Mouse (Mus musculus): ENCODE measurements at regions not wholly inside any gene's neighbourhood (a gene's known extent, or its start where the extent isn't known, plus 50 kb on each side); places are given as distances from the start of the nearest gene placed in this dataset.

DNA sequence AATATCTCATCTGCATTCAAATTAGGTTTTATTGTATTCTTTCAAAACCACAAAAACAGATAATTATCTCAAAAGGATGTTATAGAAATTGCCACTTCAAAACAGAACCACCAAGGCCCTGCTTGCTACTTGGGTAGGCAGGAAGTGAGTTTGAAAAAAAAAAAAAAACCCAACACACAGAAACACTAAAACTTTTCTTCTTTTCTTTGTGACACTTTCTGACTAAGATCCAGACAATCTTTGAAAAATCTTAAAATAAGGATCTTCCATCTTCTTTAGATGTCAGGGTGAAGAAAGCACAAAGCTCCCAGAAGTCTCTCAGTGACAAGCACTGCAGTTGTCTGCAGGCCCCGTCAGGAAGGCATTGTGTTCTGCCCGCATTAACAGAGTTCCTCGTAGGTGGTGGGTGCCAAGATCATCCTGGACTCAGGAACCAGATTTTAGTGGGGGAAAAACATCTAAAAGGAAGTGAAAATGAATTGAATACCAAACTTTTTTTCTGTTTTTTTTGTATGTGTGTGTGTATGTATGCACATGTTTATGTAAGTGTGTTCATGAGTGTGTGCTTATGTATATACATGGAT, 154.0 kb downstream of the Dusp6 start:
- WGBS = 11% methylated on average over 3 of the region's 3 CpGs
- Histone ChIP-seq H3K4me2 (no peak overlapping the region), H3K4me1 (ENCODE audit: control insufficient read depth, insufficient read depth, low read length) (peaks cover 4% of the 10 kb centered on the region), H3K9me3 (ENCODE audit: control insufficient read depth, low read length) (no peaks in the 10 kb centered on the region), H3K36me3 (ENCODE audit: control insufficient read depth, insufficient read depth, low read length) (no peaks in the 10 kb centered on the region), H3K4me3 (ENCODE audit: low read depth, low read length) (no peak overlapping the region), H3K27me3 (ENCODE audit: control insufficient read depth, insufficient read depth, low read length) (no peaks in the 10 kb centered on the region), H3K9ac (ENCODE audit: low read length) (no peak overlapping the region), H3K27ac (ENCODE audit: low read depth, low read length) (no peak overlapping the region)
- DNase-seq (ENCODE audit: low spot score, missing footprints) (peak; percentile 79), ATAC-seq (ENCODE audit: low FRiP score) (no peak)

- DNase-seq (ENCODE audit: low spot score, missing footprints) = peak; percentile 82
- WGBS = 33% methylated on average over 7 of the region's 7 CpGs
Observed at GRCm38 (mm10) chr10:99417591-99417990, 154.6 kb downstream of the Dusp6 start.

DNA sequence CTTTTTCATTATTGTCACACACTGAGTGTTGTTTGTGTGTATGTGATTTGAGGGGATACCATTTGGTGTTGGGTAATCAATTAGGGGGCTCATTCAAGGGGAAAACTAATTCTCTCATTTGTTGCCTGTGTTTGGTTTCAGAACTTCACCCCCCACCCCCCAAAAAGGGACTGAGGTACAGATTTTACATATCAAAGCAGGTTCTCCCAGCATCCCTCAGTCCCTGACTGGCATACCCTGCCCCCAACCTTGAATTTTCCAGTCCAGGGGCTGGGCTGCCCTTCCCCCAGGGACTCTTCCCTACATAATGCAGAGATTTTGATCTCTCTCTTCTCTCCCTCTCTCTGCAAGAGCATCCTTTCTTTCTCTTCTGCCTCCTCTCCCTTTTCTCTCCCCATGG, 155.5 kb downstream of the Dusp6 start:
- ATAC-seq (ENCODE audit: low FRiP score) = no peak
- H3K9ac ChIP-seq (ENCODE audit: low read length) = no peak overlapping the region
- peaks cover 4% of the 10 kb centered on the region for H3K4me1 ChIP-seq (ENCODE audit: control insufficient read depth, insufficient read depth, low read length)
- no peak overlapping the region for H3K4me2 ChIP-seq
- H3K9me3 ChIP-seq (ENCODE audit: control insufficient read depth, low read length) = no peaks in the 10 kb centered on the region
- H3K4me3 ChIP-seq (ENCODE audit: low read depth, low read length) = no peak overlapping the region
- H3K36me3 ChIP-seq (ENCODE audit: control insufficient read depth, insufficient read depth, low read length) = no peaks in the 10 kb centered on the region
- DNase-seq (ENCODE audit: low spot score, missing footprints) = peak; percentile 67
- H3K27me3 ChIP-seq (ENCODE audit: control insufficient read depth, insufficient read depth, low read length) = no peaks in the 10 kb centered on the region
- H3K27ac ChIP-seq (ENCODE audit: low read depth, low read length) = no peak overlapping the region

More at GRCm38 (mm10) chr10:99417591-99417990, 154.6 kb downstream of the Dusp6 start:
- no peak overlapping the region for H3K9ac ChIP-seq (ENCODE audit: low read length)
- no peaks in the 10 kb centered on the region for H3K27me3 ChIP-seq (ENCODE audit: control insufficient read depth, insufficient read depth, low read length)
- H3K4me2 ChIP-seq = no peak overlapping the region
- ATAC-seq (ENCODE audit: low FRiP score) = peak; percentile 75
- no peaks in the 10 kb centered on the region for H3K9me3 ChIP-seq (ENCODE audit: control insufficient read depth, low read length)
- H3K4me1 ChIP-seq (ENCODE audit: control insufficient read depth, insufficient read depth, low read length) = peaks cover 4% of the 10 kb centered on the region
- H3K27ac ChIP-seq (ENCODE audit: low read depth, low read length) = no peak overlapping the region
- H3K36me3 ChIP-seq (ENCODE audit: control insufficient read depth, insufficient read depth, low read length) = no peaks in the 10 kb centered on the region
- H3K4me3 ChIP-seq (ENCODE audit: low read depth, low read length) = no peak overlapping the region

DNA sequence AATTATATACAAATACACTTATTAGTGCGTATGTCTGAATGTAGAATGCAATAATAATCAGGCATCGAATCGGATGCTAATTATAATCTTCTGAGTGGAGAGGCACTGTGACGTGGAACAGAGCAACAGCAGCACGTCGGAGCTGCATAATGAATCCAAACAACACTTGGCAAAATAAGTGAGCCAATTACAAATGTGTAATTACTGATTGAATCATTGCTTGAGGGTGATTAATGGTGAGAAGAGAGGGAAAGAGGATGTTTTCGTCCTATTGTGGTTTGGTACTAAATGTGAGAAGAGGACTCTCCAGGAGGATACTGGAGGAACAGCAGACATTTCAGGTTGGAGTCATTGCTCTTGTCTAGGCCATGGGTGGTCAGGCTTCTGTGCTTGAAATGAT, 156.5 kb downstream of the Dusp6 start:
- peaks cover 4% of the 10 kb centered on the region for H3K4me1 ChIP-seq (ENCODE audit: control insufficient read depth, insufficient read depth, low read length)
- no peak overlapping the region for H3K9ac ChIP-seq (ENCODE audit: low read length)
- H3K4me2 ChIP-seq = no peak overlapping the region
- DNase-seq (ENCODE audit: low spot score, missing footprints) = no peak
- ATAC-seq (ENCODE audit: low FRiP score) = no peak
- WGBS = 84% methylated on average over 7 of the region's 7 CpGs
- H3K4me3 ChIP-seq (ENCODE audit: low read depth, low read length) = no peak overlapping the region
- H3K36me3 ChIP-seq (ENCODE audit: control insufficient read depth, insufficient read depth, low read length) = no peaks in the 10 kb centered on the region
- H3K9me3 ChIP-seq (ENCODE audit: control insufficient read depth, low read length) = no peaks in the 10 kb centered on the region
- no peaks in the 10 kb centered on the region for H3K27me3 ChIP-seq (ENCODE audit: control insufficient read depth, insufficient read depth, low read length)
- no peak overlapping the region for H3K27ac ChIP-seq (ENCODE audit: low read depth, low read length)

DNA sequence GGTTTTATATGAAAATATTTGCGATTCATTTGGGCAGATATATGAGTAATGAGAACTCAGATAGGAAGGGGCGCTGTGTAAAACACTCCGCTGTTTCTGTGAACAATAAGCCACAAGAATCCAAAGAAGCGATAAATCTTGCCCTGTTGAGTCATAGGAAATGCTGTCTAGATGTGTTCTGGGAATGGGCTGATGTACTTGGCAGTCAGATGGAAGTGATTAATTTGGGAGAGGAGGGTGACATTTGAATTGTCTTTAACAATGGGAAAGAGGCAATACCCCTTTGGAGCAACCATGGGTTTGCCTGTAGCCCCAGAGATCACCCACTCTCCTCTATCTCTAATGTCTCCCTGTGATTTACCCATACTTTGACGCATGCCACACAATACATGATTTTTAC, 160.4 kb downstream of the Dusp6 start:
- H3K4me2 ChIP-seq = no peak overlapping the region
- peaks cover 4% of the 10 kb centered on the region for H3K4me1 ChIP-seq (ENCODE audit: control insufficient read depth, insufficient read depth, low read length)
- no peaks in the 10 kb centered on the region for H3K36me3 ChIP-seq (ENCODE audit: control insufficient read depth, insufficient read depth, low read length)
- no peak for ATAC-seq (ENCODE audit: low FRiP score)
- 90% methylated on average over 5 of the region's 5 CpGs for WGBS
- no peak overlapping the region for H3K27ac ChIP-seq (ENCODE audit: low read depth, low read length)
- H3K27me3 ChIP-seq (ENCODE audit: control insufficient read depth, insufficient read depth, low read length) = no peaks in the 10 kb centered on the region
- no peaks in the 10 kb centered on the region for H3K9me3 ChIP-seq (ENCODE audit: control insufficient read depth, low read length)
- no peak for DNase-seq (ENCODE audit: low spot score, missing footprints)
- no peak overlapping the region for H3K4me3 ChIP-seq (ENCODE audit: low read depth, low read length)
- no peak overlapping the region for H3K9ac ChIP-seq (ENCODE audit: low read length)

- no peak overlapping the region for H3K9ac ChIP-seq (ENCODE audit: low read length)
- no peak overlapping the region for H3K27ac ChIP-seq (ENCODE audit: low read depth, low read length)
- H3K9me3 ChIP-seq (ENCODE audit: control insufficient read depth, low read length) = no peaks in the 10 kb centered on the region
- no peak overlapping the region for H3K4me3 ChIP-seq (ENCODE audit: low read depth, low read length)
- no peak for ATAC-seq (ENCODE audit: low FRiP score)
- peak; percentile 14 for DNase-seq (ENCODE audit: low spot score, missing footprints)
- WGBS = 89% methylated on average over 4 of the region's 4 CpGs
- H3K4me1 ChIP-seq (ENCODE audit: control insufficient read depth, insufficient read depth, low read length) = no peaks in the 10 kb centered on the region
- no peaks in the 10 kb centered on the region for H3K36me3 ChIP-seq (ENCODE audit: control insufficient read depth, insufficient read depth, low read length)
- no peaks in the 10 kb centered on the region for H3K27me3 ChIP-seq (ENCODE audit: control insufficient read depth, insufficient read depth, low read length)
- H3K4me2 ChIP-seq = no peak overlapping the region
Observed at GRCm38 (mm10) chr10:99425265-99425664, 162.2 kb downstream of the Dusp6 start.

DNA sequence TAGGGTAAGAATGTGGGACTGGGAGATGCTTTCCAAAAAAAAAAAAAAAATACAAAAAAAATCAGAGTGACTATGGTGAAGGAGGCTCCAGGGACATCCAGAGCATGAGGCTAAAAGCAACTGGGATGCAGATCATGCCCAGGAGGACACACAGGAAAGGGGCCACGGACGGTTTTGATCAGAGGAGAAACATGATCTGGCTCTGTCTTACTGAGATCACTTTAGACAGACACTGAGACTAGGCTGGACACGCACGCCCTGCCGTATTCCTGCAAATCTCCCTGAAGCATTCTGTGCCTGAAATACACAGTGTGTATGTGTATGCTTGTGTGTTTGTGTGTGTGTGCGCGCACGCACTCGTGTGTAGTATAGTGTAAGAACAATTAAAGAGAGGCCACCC, 167.1 kb downstream of the Dusp6 start:
- H3K4me2 ChIP-seq = no peak overlapping the region
- DNase-seq (ENCODE audit: low spot score, missing footprints) (no peak), ATAC-seq (ENCODE audit: low FRiP score) (no peak)
- no peak overlapping the region for H3K9ac ChIP-seq (ENCODE audit: low read length)
- no peaks in the 10 kb centered on the region for H3K36me3 ChIP-seq (ENCODE audit: control insufficient read depth, insufficient read depth, low read length)
- H3K4me1 ChIP-seq (ENCODE audit: control insufficient read depth, insufficient read depth, low read length) = no peaks in the 10 kb centered on the region
- no peak overlapping the region for H3K27ac ChIP-seq (ENCODE audit: low read depth, low read length)
- H3K27me3 ChIP-seq (ENCODE audit: control insufficient read depth, insufficient read depth, low read length) = no peaks in the 10 kb centered on the region
- H3K4me3 ChIP-seq (ENCODE audit: low read depth, low read length) = no peak overlapping the region
- WGBS = 71% methylated on average over 9 of the region's 9 CpGs
- H3K9me3 ChIP-seq (ENCODE audit: control insufficient read depth, low read length) = no peaks in the 10 kb centered on the region; the same call in 1 of the 2 replicates

GRCm38 (mm10) chr10:99430669-99431561, 167.9 kb downstream of the Dusp6 start:
- Histone ChIP-seq H3K9ac (ENCODE audit: low read length) (no peak overlapping the region), H3K27ac (ENCODE audit: low read depth, low read length) (no peak overlapping the region), H3K9me3 (ENCODE audit: control insufficient read depth, low read length) (no peaks in the 10 kb centered on the region; the same call in 1 of the 2 replicates), H3K36me3 (ENCODE audit: control insufficient read depth, insufficient read depth, low read length) (no peaks in the 10 kb centered on the region), H3K4me2 (no peak overlapping the region), H3K4me1 (ENCODE audit: control insufficient read depth, insufficient read depth, low read length) (no peaks in the 10 kb centered on the region), H3K27me3 (ENCODE audit: control insufficient read depth, insufficient read depth, low read length) (no peaks in the 10 kb centered on the region), H3K4me3 (ENCODE audit: low read depth, low read length) (no peak overlapping the region)
- ATAC-seq (ENCODE audit: low FRiP score) (no peak), DNase-seq (ENCODE audit: low spot score, missing footprints) (no peak)
- WGBS = 67% methylated on average over 16 of the region's 16 CpGs

DNA sequence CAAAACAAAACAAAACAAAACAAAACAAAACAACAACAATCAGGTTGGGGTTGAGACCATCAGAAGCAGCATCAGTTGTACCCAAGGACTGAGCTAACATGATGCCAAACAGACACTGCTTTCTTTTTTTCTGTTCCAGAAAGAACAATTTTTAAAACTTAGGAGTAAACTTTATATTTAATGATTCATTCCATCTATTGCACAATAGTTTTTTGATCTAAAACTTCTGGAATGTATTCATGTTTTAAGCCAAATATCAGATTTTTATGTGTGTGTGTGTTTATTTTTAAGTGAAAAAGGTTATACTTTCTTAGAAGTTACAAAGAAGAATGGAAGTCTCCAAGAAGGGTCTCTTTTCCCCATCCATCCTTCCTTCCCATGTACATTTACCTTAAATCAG, 174.0 kb downstream of the Dusp6 start:
- no peaks in the 10 kb centered on the region for H3K4me1 ChIP-seq (ENCODE audit: control insufficient read depth, insufficient read depth, low read length)
- no peak overlapping the region for H3K4me2 ChIP-seq
- ATAC-seq (ENCODE audit: low FRiP score) = no peak
- no peak overlapping the region for H3K4me3 ChIP-seq (ENCODE audit: low read depth, low read length)
- no peaks in the 10 kb centered on the region; the same call in 1 of the 2 replicates for H3K9me3 ChIP-seq (ENCODE audit: control insufficient read depth, low read length)
- H3K36me3 ChIP-seq (ENCODE audit: control insufficient read depth, insufficient read depth, low read length) = no peaks in the 10 kb centered on the region
- no peak overlapping the region for H3K9ac ChIP-seq (ENCODE audit: low read length)
- DNase-seq (ENCODE audit: low spot score, missing footprints) = no peak
- H3K27ac ChIP-seq (ENCODE audit: low read depth, low read length) = no peak overlapping the region
- H3K27me3 ChIP-seq (ENCODE audit: control insufficient read depth, insufficient read depth, low read length) = no peaks in the 10 kb centered on the region
